Mouse (Mus musculus): ENCODE data around the gene Rps6ka5. TPM values are rescaled to one million over a fixed set of nuclear protein-coding genes. Genes with fewer than 3 reads are reported as not detected.
A peak's percentile ranks its signal among the peaks of the same experiment; 100 is the strongest.

The Rps6ka5 gene
- polyA plus RNA-seq, 1 experiment from 2014 or later = 4.5 TPM

DNA sequence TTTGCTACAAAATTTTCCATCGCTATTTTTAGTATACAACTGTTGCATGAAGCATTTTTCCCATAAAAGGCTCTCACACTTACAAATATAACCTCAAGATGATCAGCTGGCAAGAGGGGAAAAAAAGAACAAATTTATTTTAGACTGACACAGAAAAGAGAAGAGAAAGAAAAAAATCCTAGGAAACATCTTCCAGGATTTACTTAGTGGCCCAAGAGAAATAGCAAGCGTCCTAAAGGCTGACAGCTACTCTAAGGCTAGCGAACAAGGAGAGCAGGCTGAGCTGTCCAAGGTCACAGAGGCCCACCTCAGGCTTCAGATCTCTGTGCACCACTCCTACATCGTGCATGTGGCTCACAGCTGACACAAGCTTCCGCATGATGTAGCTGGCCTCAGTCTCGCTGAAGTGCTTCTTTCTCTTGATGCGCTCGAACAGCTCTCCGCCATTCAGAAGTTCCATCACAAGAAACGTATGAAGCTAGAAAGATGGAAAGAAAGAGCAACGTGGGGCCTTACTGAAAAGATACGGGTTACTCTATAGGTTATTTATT is 156.2 kb downstream of the Rps6ka5 start:
- Histone ChIP-seq H3K9me3 (ENCODE audit: low read depth, low read length) (no peaks in the 10 kb centered on the region), H3K4me2 (no peak overlapping the region), H3K4me1 (ENCODE audit: insufficient read depth) (no peaks in the 10 kb centered on the region), H3K4me3 (ENCODE audit: low read depth, low read length) (no peak overlapping the region), H3K9ac (no peak overlapping the region), H3K36me3 (ENCODE audit: insufficient read depth) (0 out of 2 replicates have a peak, but pooled peaks cover 3% of the 10 kb centered on the region), H3K27me3 (ENCODE audit: insufficient read depth, low read length) (no peaks in the 10 kb centered on the region), H3K27ac (ENCODE audit: low read depth) (no peak overlapping the region)
- TF ChIP-seq CTCF (IDR thresholded peaks at IDR 0.05; ENCODE audit: low read depth) = no peak
- DNase-seq = no peak
- WGBS = 78% methylated on average over 12 of the region's 12 CpGs
- no peak for ATAC-seq (ENCODE audit: insufficient read depth)

DNA sequence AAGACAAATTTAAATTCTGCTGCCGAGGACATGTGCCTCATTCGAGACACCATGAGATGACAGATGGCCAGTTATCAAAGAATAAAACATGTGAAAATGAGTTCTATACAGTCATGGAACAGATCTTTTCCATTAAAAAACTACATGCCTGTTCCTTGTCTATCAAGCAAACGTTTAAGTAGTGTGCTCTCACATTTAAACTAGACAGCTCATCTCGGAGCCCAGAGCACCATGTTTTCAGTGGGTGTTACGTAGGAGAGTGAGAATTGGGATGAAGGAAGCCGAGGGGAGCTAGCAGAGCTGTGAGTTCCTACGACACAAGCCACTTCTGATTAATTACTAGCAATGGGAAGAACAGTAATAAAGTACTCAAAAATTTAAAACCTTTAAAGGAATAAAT is 158.0 kb downstream of the Rps6ka5 start:
- Histone ChIP-seq H3K4me2 (no peak overlapping the region), H3K4me1 (ENCODE audit: insufficient read depth) (no peaks in the 10 kb centered on the region), H3K9me3 (ENCODE audit: low read depth, low read length) (no peaks in the 10 kb centered on the region), H3K36me3 (ENCODE audit: insufficient read depth) (peaks cover 5% of the 10 kb centered on the region; the same call in 1 of the 2 replicates), H3K27me3 (ENCODE audit: insufficient read depth, low read length) (no peaks in the 10 kb centered on the region), H3K9ac (no peak overlapping the region), H3K27ac (ENCODE audit: low read depth) (no peak overlapping the region), H3K4me3 (ENCODE audit: low read depth, low read length) (no peak overlapping the region)
- ATAC-seq (ENCODE audit: insufficient read depth) = no peak
- TF ChIP-seq CTCF (IDR thresholded peaks at IDR 0.05; ENCODE audit: low read depth) = no peak
- DNase-seq = no peak
- 76% methylated on average over 7 of the region's 7 CpGs for WGBS

- WGBS = 84% methylated on average over 6 of the region's 6 CpGs
- H3K27me3 ChIP-seq (ENCODE audit: insufficient read depth, low read length) = no peaks in the 10 kb centered on the region
- no peak overlapping the region for H3K4me2 ChIP-seq
- DNase-seq (no peak), ATAC-seq (ENCODE audit: insufficient read depth) (no peak)
- no peak for TF ChIP-seq CTCF (IDR thresholded peaks at IDR 0.05; ENCODE audit: low read depth)
- no peak overlapping the region for H3K4me3 ChIP-seq (ENCODE audit: low read depth, low read length)
- no peak overlapping the region for H3K27ac ChIP-seq (ENCODE audit: low read depth)
- H3K9me3 ChIP-seq (ENCODE audit: low read depth, low read length) = no peaks in the 10 kb centered on the region
- H3K36me3 ChIP-seq (ENCODE audit: insufficient read depth) = peaks cover 4% of the 10 kb centered on the region; the same call in 1 of the 2 replicates
- no peaks in the 10 kb centered on the region for H3K4me1 ChIP-seq (ENCODE audit: insufficient read depth)
- H3K9ac ChIP-seq = no peak overlapping the region
Measured at GRCm38 (mm10) chr12:100568105-100568504, 158.7 kb downstream of the Rps6ka5 start.

DNA sequence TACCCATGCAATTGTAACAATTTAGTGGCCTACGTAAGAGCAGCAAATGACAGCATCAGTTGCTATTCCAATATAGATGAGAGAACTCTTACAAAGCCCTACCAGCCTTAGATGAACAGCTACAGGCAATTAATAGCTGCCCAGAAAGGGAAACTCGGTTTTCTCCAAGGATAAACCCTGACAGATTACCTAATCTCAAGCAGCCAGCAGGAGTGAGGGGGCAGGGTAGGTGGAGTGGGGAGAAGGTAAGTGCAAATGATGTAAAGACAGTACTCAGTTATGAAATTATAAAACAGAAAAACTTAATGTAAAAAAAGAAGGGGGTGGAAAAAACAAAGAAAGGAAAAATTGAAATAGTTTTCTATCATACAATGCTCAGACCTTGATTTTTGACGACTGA is 159.2 kb downstream of the Rps6ka5 start:
- ATAC-seq (ENCODE audit: insufficient read depth) = no peak
- H3K36me3 ChIP-seq (ENCODE audit: insufficient read depth) = peaks cover 4% of the 10 kb centered on the region; the same call in 1 of the 2 replicates

GRCm38 (mm10) chr12:100553675-100554074 is 173.1 kb downstream of the Rps6ka5 start:
- Histone ChIP-seq H3K36me3 (ENCODE audit: insufficient read depth) (peaks cover 13% of the 10 kb centered on the region; the same call in 1 of the 2 replicates), H3K27me3 (ENCODE audit: insufficient read depth, low read length) (no peaks in the 10 kb centered on the region), H3K4me3 (ENCODE audit: low read depth, low read length) (no peak overlapping the region), H3K4me1 (ENCODE audit: insufficient read depth) (no peaks in the 10 kb centered on the region), H3K4me2 (no peak overlapping the region), H3K27ac (ENCODE audit: low read depth) (no peak overlapping the region), H3K9me3 (ENCODE audit: low read depth, low read length) (no peaks in the 10 kb centered on the region), H3K9ac (no peak overlapping the region)
- WGBS = 81% methylated on average over 6 of the region's 6 CpGs
- ATAC-seq (ENCODE audit: insufficient read depth) = no peak
- TF ChIP-seq CTCF (IDR thresholded peaks at IDR 0.05; ENCODE audit: low read depth) = no peak
- DNase-seq = no peak

More for the DNA sequence above, 159.2 kb downstream of the Rps6ka5 start:
- WGBS = 71% methylated on average over 3 of the region's 3 CpGs
- no peak for TF ChIP-seq CTCF (IDR thresholded peaks at IDR 0.05; ENCODE audit: low read depth)
- Histone ChIP-seq H3K9ac (no peak overlapping the region), H3K4me3 (ENCODE audit: low read depth, low read length) (no peak overlapping the region), H3K27me3 (ENCODE audit: insufficient read depth, low read length) (no peaks in the 10 kb centered on the region), H3K27ac (ENCODE audit: low read depth) (no peak overlapping the region), H3K4me2 (no peak overlapping the region), H3K4me1 (ENCODE audit: insufficient read depth) (no peaks in the 10 kb centered on the region), H3K9me3 (ENCODE audit: low read depth, low read length) (no peaks in the 10 kb centered on the region)
- DNase-seq = no peak

- Histone ChIP-seq H3K27ac (ENCODE audit: low read depth) (no peak overlapping the region), H3K4me1 (ENCODE audit: insufficient read depth) (no peaks in the 10 kb centered on the region), H3K9ac (no peak overlapping the region), H3K36me3 (ENCODE audit: insufficient read depth) (peaks cover 13% of the 10 kb centered on the region; the same call in 1 of the 2 replicates), H3K4me2 (no peak overlapping the region), H3K9me3 (ENCODE audit: low read depth, low read length) (no peaks in the 10 kb centered on the region), H3K4me3 (ENCODE audit: low read depth, low read length) (no peak overlapping the region), H3K27me3 (ENCODE audit: insufficient read depth, low read length) (no peaks in the 10 kb centered on the region)
- 56% methylated on average over 1 of the region's 1 CpGs for WGBS
- no peak for ATAC-seq (ENCODE audit: insufficient read depth)
- no peak for DNase-seq
- no peak for TF ChIP-seq CTCF (IDR thresholded peaks at IDR 0.05; ENCODE audit: low read depth)
Measured at GRCm38 (mm10) chr12:100551972-100552371, 174.8 kb downstream of the Rps6ka5 start.

GRCm38 (mm10) chr12:100544194-100544567 is 182.6 kb downstream of the Rps6ka5 start:
- DNase-seq = no peak
- Histone ChIP-seq H3K4me1 (ENCODE audit: insufficient read depth) (no peaks in the 10 kb centered on the region), H3K36me3 (ENCODE audit: insufficient read depth) (no peaks in the 10 kb centered on the region), H3K27ac (ENCODE audit: low read depth) (peak overlapping the region; percentile 46; the same call in 1 of the 2 replicates), H3K27me3 (ENCODE audit: insufficient read depth, low read length) (no peaks in the 10 kb centered on the region), H3K9me3 (ENCODE audit: low read depth, low read length) (no peaks in the 10 kb centered on the region), H3K9ac (no peak overlapping the region), H3K4me2 (no peak overlapping the region), H3K4me3 (ENCODE audit: low read depth, low read length) (no peak overlapping the region)
- 89% methylated on average over 4 of the region's 4 CpGs for WGBS
- no peak for TF ChIP-seq CTCF (IDR thresholded peaks at IDR 0.05; ENCODE audit: low read depth)
- ATAC-seq (ENCODE audit: insufficient read depth) = no peak

All from lung, embryonic 14.5 days (tissue).